Mouse (Mus musculus) bone marrow macrophage, adult 2 months (primary cell): Measurements from ENCODE around the gene Kcnk10.

Source experiments
- CTCF ChIP-seq: IDR thresholded peaks from 2 replicates; pipeline ENCODE4 v1.5.1; 2012; ENCODE audit warnings: low read depth, mild to moderate bottlenecking, low read length, moderate library complexity
- POLR2A ChIP-seq: IDR thresholded peaks from 2 replicates; pipeline ENCODE4 v1.6.1; 2012; ENCODE audit warnings: mild to moderate bottlenecking, low read depth, low read length, borderline replicate concordance

- TF ChIP-seq POLR2A (no peak), CTCF (no peak)
Measured at GRCm38 (mm10) chr12:98627392-98628259, 49.5 kb upstream of the Kcnk10 start, which contains the start of gene Spata7.
